Mouse (Mus musculus) forebrain, postnatal 0 days (tissue): Measurements from ENCODE around the gene Nckap1. TPM values are rescaled to one million over a fixed set of nuclear protein-coding genes. Genes with fewer than 3 reads are reported as not detected.
A peak's percentile ranks its signal among the peaks of the same experiment; 100 is the strongest.

ENCODE experiments used
- ATAC-seq: fragments of 200-750 bp; cut with Nextera tagmentation; 2 replicates; pipeline ENCODE4 v1.8.0; 2017; ENCODE audit warnings: mild to moderate bottlenecking, moderate library complexity
- DNase-seq: peaks from one replicate; pipeline ENCODE4 v3.0.0-alpha.2; 2015
- H3K27ac ChIP-seq: fragments of 300-500 bp; sonication (generic); 2 replicates; pipeline ENCODE4 v1.5.1; 2014; ENCODE audit warnings: low read depth, mild to moderate bottlenecking, antibody characterized with exemption, low read length, moderate library complexity, mixed read lengths
- H3K27me3 ChIP-seq: fragments of 300-500 bp; sonication (generic); 2 replicates; pipeline ENCODE4 v1.6.1; 2014; ENCODE audit warnings: mild to moderate bottlenecking, low read length, mixed read lengths; ENCODE audit not compliant: insufficient read depth
- H3K36me3 ChIP-seq: fragments of 300-500 bp; sonication (generic); 2 replicates; pipeline ENCODE4 v1.6.1; 2014; ENCODE audit warnings: mild to moderate bottlenecking, moderate library complexity; ENCODE audit not compliant: insufficient read depth
- H3K4me1 ChIP-seq: fragments of 300-500 bp; sonication (generic); 2 replicates; pipeline ENCODE4 v1.6.1; 2014; ENCODE audit warnings: antibody characterized with exemption; ENCODE audit not compliant: insufficient read depth
- H3K4me2 ChIP-seq: fragments of 300-500 bp; sonication (generic); 2 replicates; pipeline ENCODE4 v1.6.1; 2014; ENCODE audit warnings: low read depth, mild to moderate bottlenecking, moderate library complexity
- H3K4me3 ChIP-seq: fragments of 300-500 bp; sonication (generic); 2 replicates; pipeline ENCODE4 v1.5.1; 2014; ENCODE audit warnings: low read depth, low read length, mixed read lengths
- H3K9ac ChIP-seq: fragments of 300-500 bp; sonication (generic); 2 replicates; pipeline ENCODE4 v1.6.1; 2014; ENCODE audit warnings: mild to moderate bottlenecking
- H3K9me3 ChIP-seq: fragments of 300-500 bp; sonication (generic); 2 replicates; pipeline ENCODE4 v1.6.1; 2016; ENCODE audit warnings: low read length
- CTCF ChIP-seq: sonication (generic); IDR thresholded peaks from 2 replicates; pipeline ENCODE4 v1.5.1; 2016; ENCODE audit warnings: antibody characterized with exemption, control low read depth, low read depth
- WGBS: fragments of 180-500 bp; shearing (Covaris S2); extraction: QIAGEN DNeasy Blood & Tissue Kit; methylation state at CpG from one replicate; pipeline ENCODE4 v1.1.7; 2014; 5-methylcytosine and 5-hydroxymethylcytosine counted together
- polyA plus RNA-seq: library from polyadenylated mRNA; unstranded; fragments of >200 nt; fragmentation: Nextera tagmentation; extraction: Ambion mirVana; gene quantifications from 2 replicates; pipeline ENCODE4 v1.2.1, GENCODE M21; 2015
- total RNA-seq: library from RNA; depleted of rRNA; stranded (reverse); fragments of >200 nt; gene quantifications from 2 replicates; pipeline ENCODE4 v1.2.3, GENCODE M21; 2014; rRNA removed

The Nckap1 gene
- total RNA-seq, result 154 and 178 TPM in 2 replicates
- 67.6 and 90.0 TPM in 2 replicates for polyA plus RNA-seq

GRCm38 (mm10) chr2:80581043-80581711 is at the start of gene Nckap1:
Gene Nckap1, minus strand, starts transcription at chr2:80581380.
- Histone ChIP-seq H3K27me3 (no peaks in the 10 kb centered on the region), H3K4me2 (peak within 1 kb of the TSS; percentile 52), H3K36me3 (no peaks in the 10 kb centered on the region), H3K9ac (peak within 1 kb of the TSS; percentile 99), H3K27ac (peak within 1 kb of the TSS; percentile 97), H3K9me3 (no peaks in the 10 kb centered on the region), H3K4me1 (peaks cover 14% of the 10 kb centered on the region; the same call in 1 of the 2 replicates), H3K4me3 (peak within 1 kb of the TSS; percentile 97)
- ATAC-seq (peak; percentile 96), DNase-seq (peak; percentile 93)
- 2% methylated on average over 68 of the region's 88 CpGs for WGBS
- TF ChIP-seq CTCF, result peak; percentile 69

GRCm38 (mm10) chr2:80624523-80624922 is 43.3 kb upstream of the Nckap1 start:
- ATAC-seq (peak; percentile 66), DNase-seq (no peak)
- no peak overlapping the region for H3K4me2 ChIP-seq
- H3K36me3 ChIP-seq, result peaks cover 5% of the 10 kb centered on the region; the same call in 1 of the 2 replicates
- no peaks in the 10 kb centered on the region for H3K27me3 ChIP-seq
- 75% methylated on average over 4 of the region's 4 CpGs for WGBS
- H3K9me3 ChIP-seq, result no peaks in the 10 kb centered on the region
- no peak overlapping the region for H3K9ac ChIP-seq
- no peak overlapping the region for H3K4me3 ChIP-seq
- H3K27ac ChIP-seq, result no peak overlapping the region
- TF ChIP-seq CTCF, result no peak
- no peaks in the 10 kb centered on the region for H3K4me1 ChIP-seq

GRCm38 (mm10) chr2:80621921-80622320 is 40.7 kb upstream of the Nckap1 start:
- Histone ChIP-seq H3K4me2 (no peak overlapping the region), H3K27ac (no peak overlapping the region), H3K9me3 (no peaks in the 10 kb centered on the region), H3K4me3 (no peak overlapping the region), H3K4me1 (0 out of 2 replicates have a peak, but pooled peaks cover 4% of the 10 kb centered on the region), H3K36me3 (peaks cover 5% of the 10 kb centered on the region; the same call in 1 of the 2 replicates), H3K27me3 (no peaks in the 10 kb centered on the region), H3K9ac (no peak overlapping the region)
- no peak for TF ChIP-seq CTCF
- ATAC-seq (no peak), DNase-seq (no peak)
- 70% methylated on average over 3 of the region's 3 CpGs for WGBS

- H3K9ac ChIP-seq, result no peak overlapping the region
- H3K4me1 ChIP-seq, result 0 out of 2 replicates have a peak, but pooled peaks cover 4% of the 10 kb centered on the region
- no peaks in the 10 kb centered on the region for H3K9me3 ChIP-seq
- H3K4me3 ChIP-seq, result no peak overlapping the region
- DNase-seq, result no peak
- H3K27ac ChIP-seq, result no peak overlapping the region
- TF ChIP-seq CTCF, result no peak
- ATAC-seq, result no peak
- H3K4me2 ChIP-seq, result no peak overlapping the region
- H3K36me3 ChIP-seq, result peaks cover 5% of the 10 kb centered on the region; the same call in 1 of the 2 replicates
- H3K27me3 ChIP-seq, result no peaks in the 10 kb centered on the region
- WGBS, result 82% methylated on average over 3 of the region's 3 CpGs
Observed at GRCm38 (mm10) chr2:80618991-80619390, 37.8 kb upstream of the Nckap1 start.

DNA sequence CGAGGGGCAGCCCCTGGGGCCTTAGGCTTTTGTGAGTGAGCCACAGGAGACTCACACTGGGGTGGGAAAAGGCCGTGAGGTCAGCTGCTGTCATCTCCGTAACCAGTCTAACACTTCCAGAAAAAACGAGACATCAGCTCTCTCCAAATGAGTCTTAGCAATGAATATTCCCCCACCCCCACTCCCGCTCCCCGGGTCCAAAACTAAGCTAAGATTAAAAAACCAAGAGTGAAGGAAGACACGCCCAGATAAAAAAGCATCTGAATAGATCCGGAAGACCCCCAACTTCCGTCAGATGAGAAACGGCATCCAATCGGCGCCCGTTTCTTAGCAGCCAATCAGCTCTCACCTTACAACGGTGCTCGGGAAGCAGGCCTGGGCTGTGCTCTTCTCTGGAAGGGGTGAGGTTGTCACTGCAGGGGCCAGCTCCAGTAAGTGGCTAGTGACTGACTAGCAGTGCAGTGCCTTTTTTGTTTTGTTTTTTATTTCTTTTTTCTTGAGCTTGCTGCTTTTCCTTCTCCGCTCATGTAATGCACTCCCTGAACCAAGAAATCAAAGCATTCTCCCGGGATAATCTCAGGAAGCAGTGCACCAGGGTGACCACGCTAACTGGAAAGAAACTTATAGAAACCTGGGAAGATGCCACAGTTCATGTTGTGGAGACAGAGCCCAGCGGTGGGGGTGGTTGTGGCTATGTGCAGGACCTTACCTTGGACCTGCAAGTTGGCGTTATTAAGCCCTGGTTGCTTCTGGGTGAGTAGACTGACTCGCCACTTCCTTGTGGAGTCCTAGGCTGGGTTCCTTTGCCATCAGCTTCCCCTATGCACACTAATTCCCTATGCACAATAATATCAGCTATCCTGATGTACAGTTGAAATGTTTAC is 35.9 kb upstream of the Nckap1 start, which contains the start of the genes Dusp19 and Nup35:
Gene Dusp19 (plus strand): TSS at position 192 of the 884 bp plus-strand sequence.
Gene Nup35 (plus strand): TSS at position 383 of the 884 bp plus-strand sequence.
- Histone ChIP-seq H3K27ac (peak within 1 kb of the TSS; percentile 80), H3K9me3 (no peaks in the 10 kb centered on the region), H3K9ac (peak within 1 kb of the TSS; percentile 66), H3K4me3 (peak within 1 kb of the TSS; percentile 60), H3K4me2 (peak within 1 kb of the TSS; percentile 72), H3K4me1 (0 out of 2 replicates have a peak, but pooled peaks cover 4% of the 10 kb centered on the region), H3K27me3 (no peaks in the 10 kb centered on the region), H3K36me3 (no peaks in the 10 kb centered on the region)
- TF ChIP-seq CTCF, result no peak
- WGBS, result 3% methylated on average over 21 of the region's 21 CpGs
- peak; percentile 97 for DNase-seq
- ATAC-seq, result peak; percentile 99

- WGBS, result 34% methylated on average over 2 of the region's 2 CpGs
- no peak overlapping the region for H3K4me3 ChIP-seq
- ATAC-seq, result no peak
Observed at GRCm38 (mm10) chr2:80612796-80613195, 31.6 kb upstream of the Nckap1 start.

More at GRCm38 (mm10) chr2:80612796-80613195, 31.6 kb upstream of the Nckap1 start:
- peak; percentile 51 for DNase-seq
- Histone ChIP-seq H3K9ac (no peak overlapping the region), H3K4me1 (0 out of 2 replicates have a peak, but pooled peaks cover 3% of the 10 kb centered on the region), H3K36me3 (no peaks in the 10 kb centered on the region), H3K27me3 (no peaks in the 10 kb centered on the region), H3K9me3 (no peaks in the 10 kb centered on the region), H3K27ac (no peak overlapping the region), H3K4me2 (no peak overlapping the region)
- TF ChIP-seq CTCF, result no peak
